Mouse (Mus musculus): ENCODE data around the gene Kcnma1.

DNA sequence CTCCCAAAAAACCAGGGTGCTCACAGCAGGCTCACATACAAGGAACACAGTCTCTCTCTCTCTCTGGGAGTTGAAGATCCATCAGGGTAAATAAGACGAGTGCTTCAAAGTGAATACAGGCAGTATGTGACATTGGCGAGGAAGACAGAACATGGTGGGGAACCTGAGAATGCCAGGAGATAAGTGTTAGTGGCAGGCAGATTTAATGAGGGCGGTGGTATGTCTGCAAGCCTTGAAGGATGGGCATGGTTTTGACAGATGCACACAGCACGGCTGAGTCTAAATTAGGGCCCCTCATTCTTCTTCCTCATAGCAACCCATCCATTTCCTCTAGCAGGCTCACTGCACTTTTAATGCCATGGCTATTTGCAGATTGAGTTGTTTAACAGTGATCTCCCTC lies 190.0 kb downstream of the Kcnma1 start:
- TF ChIP-seq USF1 (IDR thresholded peaks at IDR 0.05; ENCODE audit: low read depth, low read length) (no peak), ELF1 (IDR thresholded peaks at IDR 0.05; ENCODE audit: low read depth, low read length) (no peak), POLR2A (IDR thresholded peaks at IDR 0.05; ENCODE audit: control insufficient read depth in 1 of 2, insufficient read depth in 1 of 2, low read depth in 1 of 2, low read length in 2 of 2, poor library complexity in 1 of 2) (no peak), ZC3H11A (IDR thresholded peaks at IDR 0.05; ENCODE audit: low read depth, low read length) (no peak)

All from MEL (cell line).